Mouse (Mus musculus) forebrain, embryonic 10.5 days (tissue): ENCODE data around the gene Azin2. TPM values are rescaled to one million over a fixed set of nuclear protein-coding genes. Genes with fewer than 3 reads are reported as not detected.

Experiments
- DNase-seq: peaks from one replicate; pipeline ENCODE4 v3.0.0-alpha.2; 2017; ENCODE audit warnings: low spot score; ENCODE audit errors: extremely low spot score
- H3K27ac ChIP-seq: fragments of 300-500 bp; sonication (generic); 2 replicates; pipeline ENCODE4 v1.5.1; 2016; ENCODE audit warnings: mild to moderate bottlenecking
- H3K27me3 ChIP-seq: fragments of 300-500 bp; sonication (generic); 2 replicates; pipeline ENCODE4 v1.6.1; 2016; ENCODE audit warnings: mild to moderate bottlenecking; ENCODE audit not compliant: poor library complexity, severe bottlenecking
- H3K36me3 ChIP-seq: fragments of 300-500 bp; sonication (generic); replicated peaks from 2 replicates; pipeline ENCODE4 v1.6.1; 2016; ENCODE audit warnings: mild to moderate bottlenecking, moderate library complexity
- H3K4me1 ChIP-seq: fragments of 300-500 bp; sonication (generic); 2 replicates; pipeline ENCODE4 v1.6.1; 2016
- H3K4me3 ChIP-seq: fragments of 300-500 bp; sonication (generic); 2 replicates; pipeline ENCODE4 v1.5.1; 2016; ENCODE audit warnings: mild to moderate bottlenecking, moderate library complexity
- H3K9me3 ChIP-seq: fragments of 300-500 bp; sonication (generic); 2 replicates; pipeline ENCODE4 v1.6.1; 2016; ENCODE audit warnings: mild to moderate bottlenecking, moderate library complexity
- WGBS: fragments of 180-500 bp; shearing (Covaris S2); methylation state at CpG from one replicate; pipeline ENCODE4 v1.1.7; 2016; 5-methylcytosine and 5-hydroxymethylcytosine counted together
- polyA plus RNA-seq: library from polyadenylated mRNA; unstranded; fragments of >200 nt; fragmentation: Nextera tagmentation; extraction: Ambion mirVana; gene quantifications from 2 replicates; pipeline ENCODE4 v1.2.1, GENCODE M21; 2016

Gene Azin2
- 10.5 and 12.0 TPM in 2 replicates for polyA plus RNA-seq

GRCm38 (mm10) chr4:128962029-128962925 lies at the start of gene Azin2:
Gene Azin2 (minus strand): TSS chr4:128962442.
- Histone ChIP-seq H3K4me3 (peak within 1 kb of the TSS; percentile 78), H3K36me3 (no peaks in the 10 kb centered on the region), H3K27me3 (peaks cover 49% of the 10 kb centered on the region), H3K4me1 (peaks cover 52% of the 10 kb centered on the region), H3K9me3 (no peaks in the 10 kb centered on the region), H3K27ac (peak within 1 kb of the TSS; percentile 92)
- under 1% methylated on average over 72 of the region's 72 CpGs for WGBS
- DNase-seq = peak; percentile 98

GRCm38 (mm10) chr4:129011604-129012121 lies 49.4 kb upstream of the Azin2 start:
- peaks cover 47% of the 10 kb centered on the region for H3K36me3 ChIP-seq
- WGBS = 40% methylated on average over 15 of the region's 15 CpGs
- no peaks in the 10 kb centered on the region for H3K27me3 ChIP-seq
- DNase-seq = no peak
- peaks cover 28% of the 10 kb centered on the region for H3K4me1 ChIP-seq
- H3K4me3 ChIP-seq = no peak overlapping the region
- no peak overlapping the region for H3K27ac ChIP-seq
- 0 out of 2 replicates have a peak, but pooled peaks cover 3% of the 10 kb centered on the region for H3K9me3 ChIP-seq

DNA sequence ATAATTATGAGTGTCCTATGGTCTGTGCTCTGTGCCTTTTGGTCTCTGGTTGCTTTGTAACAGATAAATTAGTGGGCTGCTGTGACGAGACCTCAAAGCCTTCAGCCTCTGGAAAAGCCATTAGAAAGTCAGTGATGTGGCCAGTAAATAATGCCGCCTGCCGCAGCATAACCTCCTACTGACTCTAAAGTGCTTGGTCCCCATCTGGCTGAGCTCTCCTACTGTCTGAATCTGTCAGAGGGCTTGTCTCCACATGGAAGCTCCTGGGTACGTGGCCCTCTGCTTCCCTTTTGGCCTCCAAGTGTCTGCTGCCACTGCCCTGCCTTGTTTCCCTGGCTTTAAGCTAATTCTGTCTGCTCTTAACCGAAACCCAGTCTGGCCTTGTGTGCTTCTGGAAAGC lies 47.3 kb upstream of the Azin2 start:
- H3K4me3 ChIP-seq = no peak overlapping the region
- H3K36me3 ChIP-seq = peaks cover 68% of the 10 kb centered on the region
- no peak overlapping the region for H3K27ac ChIP-seq
- H3K27me3 ChIP-seq = no peaks in the 10 kb centered on the region
- 85% methylated on average over 5 of the region's 5 CpGs for WGBS
- no peak for DNase-seq
- peaks cover 18% of the 10 kb centered on the region for H3K4me1 ChIP-seq
- H3K9me3 ChIP-seq = no peaks in the 10 kb centered on the region

GRCm38 (mm10) chr4:129008672-129009071 lies 46.4 kb upstream of the Azin2 start:
- Histone ChIP-seq H3K36me3 (peaks cover 74% of the 10 kb centered on the region), H3K27ac (no peak overlapping the region), H3K4me1 (peaks cover 18% of the 10 kb centered on the region), H3K9me3 (no peaks in the 10 kb centered on the region), H3K27me3 (no peaks in the 10 kb centered on the region), H3K4me3 (no peak overlapping the region)
- WGBS = 88% methylated on average over 3 of the region's 3 CpGs
- no peak for DNase-seq

GRCm38 (mm10) chr4:129008006-129008519 lies 45.8 kb upstream of the Azin2 start:
- H3K36me3 ChIP-seq = peaks cover 80% of the 10 kb centered on the region
- DNase-seq = no peak

GRCm38 (mm10) chr4:129003720-129004119 lies 41.5 kb upstream of the Azin2 start:
- Histone ChIP-seq H3K9me3 (no peaks in the 10 kb centered on the region), H3K36me3 (peaks cover 97% of the 10 kb centered on the region), H3K27ac (no peak overlapping the region), H3K4me3 (no peak overlapping the region), H3K27me3 (no peaks in the 10 kb centered on the region), H3K4me1 (no peaks in the 10 kb centered on the region)
- DNase-seq = no peak
- 92% methylated on average over 8 of the region's 8 CpGs for WGBS

More at GRCm38 (mm10) chr4:129008006-129008519, 45.8 kb upstream of the Azin2 start:
- Histone ChIP-seq H3K4me3 (no peak overlapping the region), H3K27me3 (no peaks in the 10 kb centered on the region), H3K9me3 (no peaks in the 10 kb centered on the region), H3K27ac (no peak overlapping the region), H3K4me1 (peaks cover 18% of the 10 kb centered on the region)
- 79% methylated on average over 12 of the region's 12 CpGs for WGBS

GRCm38 (mm10) chr4:129000786-129001185 lies 38.5 kb upstream of the Azin2 start:
- DNase-seq = no peak
- Histone ChIP-seq H3K36me3 (peaks cover 97% of the 10 kb centered on the region), H3K27me3 (no peaks in the 10 kb centered on the region), H3K27ac (no peak overlapping the region), H3K4me3 (no peak overlapping the region), H3K9me3 (no peaks in the 10 kb centered on the region), H3K4me1 (no peaks in the 10 kb centered on the region)
- 94% methylated on average over 3 of the region's 3 CpGs for WGBS

DNA sequence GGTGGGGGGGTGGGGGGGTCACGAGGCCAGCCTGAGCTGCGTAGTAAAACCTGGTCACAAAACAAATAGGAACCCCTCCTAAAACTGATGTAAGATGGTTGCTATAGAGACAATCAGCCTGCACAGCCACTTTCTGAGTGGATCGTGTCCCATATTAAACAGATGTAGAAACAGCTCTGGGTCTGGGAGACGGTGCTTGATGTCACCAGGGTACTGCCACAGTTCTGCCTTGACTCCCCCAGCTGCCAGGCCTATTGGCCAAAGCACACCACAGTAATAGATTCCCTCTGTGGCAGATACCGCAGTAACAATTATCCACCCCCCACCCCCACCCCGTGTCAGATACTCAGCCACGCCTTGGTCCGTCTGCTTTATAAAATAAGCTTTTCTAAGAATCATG lies 36.2 kb upstream of the Azin2 start:
- Histone ChIP-seq H3K27me3 (no peaks in the 10 kb centered on the region), H3K36me3 (peaks cover 85% of the 10 kb centered on the region), H3K4me1 (peaks cover 22% of the 10 kb centered on the region), H3K9me3 (no peaks in the 10 kb centered on the region), H3K27ac (no peak overlapping the region), H3K4me3 (no peak overlapping the region)
- WGBS = 93% methylated on average over 8 of the region's 8 CpGs
- no peak for DNase-seq

- Histone ChIP-seq H3K27ac (no peak overlapping the region), H3K4me1 (peaks cover 29% of the 10 kb centered on the region), H3K9me3 (no peaks in the 10 kb centered on the region), H3K36me3 (peaks cover 74% of the 10 kb centered on the region), H3K4me3 (no peak overlapping the region), H3K27me3 (peaks cover 3% of the 10 kb centered on the region; the same call in 1 of the 2 replicates)
- 93% methylated on average over 8 of the region's 8 CpGs for WGBS
- DNase-seq = no peak
Observed at GRCm38 (mm10) chr4:128997258-128997657, 35.0 kb upstream of the Azin2 start.

DNA sequence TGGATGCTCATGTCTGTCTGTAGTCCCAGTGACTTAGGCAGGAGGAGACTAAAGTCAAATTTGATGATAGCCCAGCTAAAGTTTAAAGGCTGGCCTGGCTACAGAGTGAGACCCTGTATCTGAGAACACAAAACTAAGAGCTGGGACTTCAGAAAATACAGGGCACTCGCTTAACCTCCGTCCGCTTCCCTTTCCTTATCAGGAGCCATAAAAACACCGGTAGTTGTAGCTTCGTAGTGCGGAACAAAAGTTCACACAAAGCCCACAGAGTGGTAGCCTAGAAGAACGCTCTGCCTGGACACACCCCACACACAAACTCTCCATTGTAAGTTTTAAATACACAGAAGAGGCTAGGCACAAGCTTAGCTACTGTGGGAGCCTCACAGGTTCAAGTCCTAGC lies 33.0 kb upstream of the Azin2 start:
- H3K4me3 ChIP-seq = no peak overlapping the region
- no peak for DNase-seq
- 92% methylated on average over 7 of the region's 7 CpGs for WGBS
- H3K36me3 ChIP-seq = peaks cover 53% of the 10 kb centered on the region
- no peak overlapping the region for H3K27ac ChIP-seq
- peaks cover 29% of the 10 kb centered on the region for H3K4me1 ChIP-seq
- peaks cover 12% of the 10 kb centered on the region; the same call in 1 of the 2 replicates for H3K27me3 ChIP-seq
- no peaks in the 10 kb centered on the region for H3K9me3 ChIP-seq

DNA sequence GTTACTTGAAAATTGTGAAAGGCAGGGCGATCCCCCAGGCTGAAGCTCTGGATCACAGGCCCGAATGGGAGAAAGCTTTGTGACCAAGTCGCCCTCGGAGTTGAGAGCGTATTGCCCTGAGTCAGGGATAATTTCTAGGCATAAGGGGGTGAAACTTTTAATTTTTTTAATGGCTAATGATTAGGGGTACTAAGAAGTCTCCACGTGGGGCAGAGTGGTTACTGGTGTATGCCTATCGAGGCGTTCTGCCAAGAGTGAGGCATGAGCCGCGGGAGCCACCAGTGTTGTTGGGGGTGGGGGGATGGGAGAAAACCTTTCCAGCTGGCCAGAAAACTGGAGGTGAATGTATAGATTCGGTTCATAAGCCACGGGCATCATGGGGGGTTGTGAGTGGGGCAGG lies 31.4 kb upstream of the Azin2 start:
- peaks cover 12% of the 10 kb centered on the region; the same call in 1 of the 2 replicates for H3K27me3 ChIP-seq
- peaks cover 39% of the 10 kb centered on the region for H3K4me1 ChIP-seq
- no peak for DNase-seq
- H3K36me3 ChIP-seq = peaks cover 38% of the 10 kb centered on the region
- H3K4me3 ChIP-seq = peak overlapping the region; percentile 82
- 4% methylated on average over 12 of the region's 12 CpGs for WGBS
- peak overlapping the region; percentile 90 for H3K27ac ChIP-seq
- H3K9me3 ChIP-seq = no peaks in the 10 kb centered on the region

DNA sequence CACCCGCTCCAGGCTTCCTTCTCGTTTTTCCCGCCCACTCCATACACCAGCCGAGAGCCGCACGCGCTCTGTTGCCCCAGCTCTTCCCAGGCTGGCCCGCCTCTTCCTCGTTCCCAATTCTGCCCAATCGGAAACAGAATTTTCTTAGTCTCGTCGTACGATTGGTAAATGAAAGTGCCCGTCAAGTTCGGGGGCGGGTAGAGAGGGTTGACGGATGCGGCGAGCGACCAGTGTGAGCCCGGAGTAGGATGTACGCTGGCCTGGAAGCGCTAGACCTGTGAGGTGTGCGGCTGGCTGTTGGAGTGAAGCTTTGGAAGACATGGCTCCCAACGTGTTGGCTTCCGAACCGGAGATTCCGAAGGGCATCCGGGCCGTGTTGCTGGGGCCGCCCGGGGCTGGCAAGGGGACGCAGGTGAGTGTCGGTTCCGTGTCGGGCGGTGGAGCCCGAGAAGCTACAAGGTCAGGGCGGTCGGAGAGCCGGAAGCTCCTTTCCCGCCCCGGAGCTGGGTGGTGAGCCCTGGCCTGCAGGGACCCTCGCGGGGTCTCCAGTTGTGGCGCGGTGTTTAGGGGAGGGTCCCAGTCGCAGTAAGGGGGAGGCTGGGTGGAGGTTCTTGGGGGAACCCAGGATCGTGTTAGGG lies 30.9 kb upstream of the Azin2 start:
- Histone ChIP-seq H3K4me3 (peak overlapping the region; percentile 82), H3K4me1 (peaks cover 39% of the 10 kb centered on the region), H3K27me3 (peaks cover 12% of the 10 kb centered on the region; the same call in 1 of the 2 replicates), H3K36me3 (peaks cover 32% of the 10 kb centered on the region), H3K27ac (peak overlapping the region; percentile 90), H3K9me3 (no peaks in the 10 kb centered on the region)
- DNase-seq = peak; percentile 95
- WGBS = under 1% methylated on average over 49 of the region's 49 CpGs
